Comparison of ENCODE assay signal across 8 mouse cellular contexts in genomic region chr1:128416584-128417532, GRCm38 (mm10). TPM values are rescaled to one million over a fixed set of nuclear protein-coding genes. Genes with fewer than 3 reads are reported as not detected.
DNase-seq lines count a peak whose midpoint lies in the region; ATAC-seq and TF ChIP-seq lines count a peak whose summit lies in the region.

Gene Dars (minus strand): TSS chr1:128417368.

- DNase-seq in ES-E14 (ENCODE audit: low read depth, low spot score), result peak; percentile 88
- peak; percentile 90 for DNase-seq in cerebellum, adult 11-12 months
- peak; percentile 95 to 96 for DNase-seq in heart, postnatal 36 days
- peak; percentile 90 to 92 for DNase-seq in layer of hippocampus, adult 2 months (ENCODE audit: low spot score in 2 of 2)
- peak; percentile 98 for DNase-seq in lung, embryonic 14.5 days
- peak; percentile 95 for DNase-seq in thymus, adult 2 months

- H3K4me2 ChIP-seq in forebrain, embryonic 16.5 days (ENCODE audit: low read length), result peak within 1 kb of the TSS; percentile 68
- peak within 1 kb of the TSS; percentile 85 for H3K4me2 ChIP-seq in lung, embryonic 14.5 days

- WGBS in forebrain, embryonic 16.5 days, result under 1% methylated on average over 68 of the region's 68 CpGs
- WGBS in lung, embryonic 14.5 days, result under 1% methylated on average over 66 of the region's 68 CpGs
- under 1% methylated on average over 68 of the region's 68 CpGs for WGBS in olfactory bulb, adult 2 months
- WGBS in thymus, adult 2 months, result under 1% methylated on average over 67 of the region's 68 CpGs

- peak within 1 kb of the TSS; percentile 99 for H3K9ac ChIP-seq in ES-E14 (ENCODE audit: insufficient read depth, low read depth, low read length, poor library complexity, severe bottlenecking)
- peak within 1 kb of the TSS; percentile 88 for H3K9ac ChIP-seq in forebrain, embryonic 16.5 days (replicated peaks; ENCODE audit: low read depth, low read length)
- H3K9ac ChIP-seq in lung, embryonic 14.5 days, result peak within 1 kb of the TSS; percentile 99

- no peaks in the 10 kb centered on the region; the same call in 1 of the 2 replicates for H3K36me3 ChIP-seq in ES-E14 (ENCODE audit: control insufficient read depth, insufficient read depth, low read length, poor library complexity, severe bottlenecking)
- 0 out of 2 replicates have a peak, but pooled peaks cover 3% of the 10 kb centered on the region for H3K36me3 ChIP-seq in forebrain, embryonic 16.5 days (ENCODE audit: control insufficient read depth, insufficient read depth)
- H3K36me3 ChIP-seq in lung, embryonic 14.5 days (ENCODE audit: insufficient read depth), result peaks cover 15% of the 10 kb centered on the region
- H3K36me3 ChIP-seq in thymus, adult 2 months (ENCODE audit: control insufficient read depth, insufficient read depth, low read length), result 0 out of 2 replicates have a peak, but pooled peaks cover 6% of the 10 kb centered on the region

- no peaks in the 10 kb centered on the region for H3K9me3 ChIP-seq in ES-E14 (ENCODE audit: control insufficient read depth, insufficient read depth, low read depth, low read length)
- no peaks in the 10 kb centered on the region for H3K9me3 ChIP-seq in forebrain, embryonic 16.5 days (ENCODE audit: control insufficient read depth, low read length)
- no peaks in the 10 kb centered on the region for H3K9me3 ChIP-seq in lung, embryonic 14.5 days (ENCODE audit: low read depth, low read length)

- peak; percentile 85 for TF ChIP-seq POLR2A in olfactory bulb, adult 2 months (IDR thresholded peaks at IDR 0.05; ENCODE audit: insufficient read depth, low read depth, low read length)
- TF ChIP-seq POLR2A in thymus, adult 2 months (IDR thresholded peaks at IDR 0.05; ENCODE audit: control insufficient read depth, extremely low read depth, insufficient read depth, low read length, poor library complexity), result peak; percentile 96

- ATAC-seq in forebrain, embryonic 16.5 days, result peak; percentile 92
- ATAC-seq in lung, embryonic 14.5 days (ENCODE audit: insufficient read depth), result peak; percentile 93

- H3K4me1 ChIP-seq in ES-E14 (ENCODE audit: control insufficient read depth in 2 of 2, insufficient read depth in 2 of 2, low read length in 2 of 2, poor library complexity in 1 of 2), result peaks cover 2 to 7% of the 10 kb centered on the region in 2 experiments
- H3K4me1 ChIP-seq in forebrain, embryonic 16.5 days (replicated peaks; ENCODE audit: control insufficient read depth, insufficient read depth, low read length), result no peaks in the 10 kb centered on the region
- no peaks in the 10 kb centered on the region for H3K4me1 ChIP-seq in lung, embryonic 14.5 days (ENCODE audit: insufficient read depth)
- no peaks in the 10 kb centered on the region for H3K4me1 ChIP-seq in olfactory bulb, adult 2 months (ENCODE audit: control insufficient read depth, insufficient read depth, low read length)
- H3K4me1 ChIP-seq in thymus, adult 2 months (replicated peaks; ENCODE audit: control insufficient read depth, insufficient read depth, low read length), result 0 out of 2 replicates have a peak, but pooled peaks cover 2% of the 10 kb centered on the region

- peak within 1 kb of the TSS; percentile 88 to 91 for H3K4me3 ChIP-seq in ES-E14 (ENCODE audit: insufficient read depth in 1 of 2, low read depth in 1 of 2, low read length in 2 of 2, poor library complexity in 1 of 2, severe bottlenecking in 1 of 2)
- H3K4me3 ChIP-seq in forebrain, embryonic 16.5 days (replicated peaks; ENCODE audit: low read length), result peak within 1 kb of the TSS; percentile 69
- H3K4me3 ChIP-seq in layer of hippocampus, adult 2 months, result peak within 1 kb of the TSS; percentile 100
- H3K4me3 ChIP-seq in lung, embryonic 14.5 days (ENCODE audit: low read depth, low read length), result peak within 1 kb of the TSS; percentile 90
- H3K4me3 ChIP-seq in olfactory bulb, adult 2 months (ENCODE audit: insufficient read depth, low read depth, low read length), result peak within 1 kb of the TSS; percentile 87
- H3K4me3 ChIP-seq in thymus, adult 2 months (ENCODE audit: control insufficient read depth, insufficient read depth, low read length), result peak within 1 kb of the TSS; percentile 85

- TF ChIP-seq CTCF in layer of hippocampus, adult 2 months (conservative IDR thresholded peaks at IDR 0.05), result no peak
- TF ChIP-seq CTCF in lung, embryonic 14.5 days (IDR thresholded peaks at IDR 0.05; ENCODE audit: low read depth), result no peak
- TF ChIP-seq CTCF in olfactory bulb, adult 2 months (IDR thresholded peaks at IDR 0.05; ENCODE audit: insufficient read depth, low read depth, low read length), result no peak
- 0 out of 2 replicates have a peak, but pooled peaks have one; percentile 45 for TF ChIP-seq CTCF in thymus, adult 2 months (IDR thresholded peaks at IDR 0.05; ENCODE audit: borderline replicate concordance, control insufficient read depth, extremely low read depth, insufficient read depth, low read length, poor library complexity)

- H3K27ac ChIP-seq in ES-E14 (ENCODE audit: insufficient read depth, low read depth, low read length, poor library complexity, severe bottlenecking), result peak within 1 kb of the TSS; percentile 90
- peak within 1 kb of the TSS; percentile 77 for H3K27ac ChIP-seq in forebrain, embryonic 16.5 days (ENCODE audit: low read length)
- peak within 1 kb of the TSS; percentile 96 for H3K27ac ChIP-seq in layer of hippocampus, adult 2 months
- peak within 1 kb of the TSS; percentile 95 for H3K27ac ChIP-seq in lung, embryonic 14.5 days (ENCODE audit: low read depth)
- H3K27ac ChIP-seq in olfactory bulb, adult 2 months (ENCODE audit: insufficient read depth, low read depth, low read length), result peak within 1 kb of the TSS; percentile 44
- H3K27ac ChIP-seq in thymus, adult 2 months (ENCODE audit: control insufficient read depth, insufficient read depth, low read length), result peak within 1 kb of the TSS; percentile 73

- in situ Hi-C loops in ES-E14 (cut with MboI; ENCODE audit: low sequenced_read_pairs in 2 of 2, unreplicated experiment in 2 of 2), result no loop called here

- intact Hi-C loops in heart, postnatal 36 days (cut with DNase I), result loop anchor here (5.0 to 10.0 kb wide), 2 partner anchors 40 to 642 kb away; partner anchors contain the start of gene Ccnt2

- H3K27me3 ChIP-seq in forebrain, embryonic 16.5 days (replicated peaks; ENCODE audit: control insufficient read depth, insufficient read depth, low read length), result no peaks in the 10 kb centered on the region
- H3K27me3 ChIP-seq in lung, embryonic 14.5 days (ENCODE audit: insufficient read depth, low read length), result no peaks in the 10 kb centered on the region
- H3K27me3 ChIP-seq in thymus, adult 2 months (ENCODE audit: control insufficient read depth, insufficient read depth, low read length), result no peaks in the 10 kb centered on the region

TF ChIP-seq in ES-E14, 5 proteins besides CTCF, POLR2A, EP300 and RAD21:
- no peak for TF ChIP-seq ZNF384 (IDR thresholded peaks at IDR 0.05; ENCODE audit: low read depth, low read length)
- TF ChIP-seq CHD2 (IDR thresholded peaks at IDR 0.05; ENCODE audit: low read depth, low read length), result peak; percentile 97
- peak; percentile 62; the same call in 1 of the 2 replicates for TF ChIP-seq HCFC1 (IDR thresholded peaks at IDR 0.05; ENCODE audit: borderline replicate concordance, insufficient read depth, low read length)

RNA-seq across cellular contexts. Expression of gene Dars, which starts in this region (rescaled TPM):
- 57.3 and 85.9 TPM in 2 replicates for total RNA-seq in ES-E14 (2012; rRNA removed)
- 136 and 159 TPM in 2 replicates for polyA plus RNA-seq in forebrain, embryonic 16.5 days (2015; fragmentation: Nextera tagmentation; extraction: Ambion mirVana)
- total RNA-seq in heart, postnatal 36 days (2021), result 10 to 100 TPM; 63.4 to 64.6 TPM
- total RNA-seq in layer of hippocampus, adult 2 months (2021), result 10 to 100 TPM; 66.3 to 68.0 TPM
- 108 and 109 TPM in 2 replicates for polyA plus RNA-seq in lung, embryonic 14.5 days (2014; fragmentation: Nextera tagmentation; extraction: Ambion mirVana)
- not detected in 2 replicates for polyA plus RNA-seq in olfactory bulb, adult 2 months (2012; ENCODE audit: insufficient read depth, insufficient read length, low replicate concordance, missing spikeins)
- 16.3 and 17.6 TPM in 2 replicates for polyA plus RNA-seq in thymus, adult 2 months (2012; rRNA removed)

Comparison
In these comparisons a context has a peak if more than half of its experiments do, and no peak if none do; other contexts are left out.
1. Peak in every context shown above with its lines: DNase-seq, ATAC-seq, H3K4me3 ChIP-seq and H3K27ac ChIP-seq.
2. H3K27ac ChIP-seq: peak in every context shown above with its lines; median percentile 96 in layer of hippocampus, adult 2 months; 95 in lung, embryonic 14.5 days; 90 in ES-E14; 77 in forebrain, embryonic 16.5 days; 73 in thymus, adult 2 months; 44 in olfactory bulb, adult 2 months.